Mouse (Mus musculus): ENCODE data around the gene Qk. TPM values are rescaled to one million over a fixed set of nuclear protein-coding genes. Genes with fewer than 3 reads are reported as not detected.

Gene Qk
- polyA plus RNA-seq, 1 experiment from 2014 or later = 47.6 TPM

DNA sequence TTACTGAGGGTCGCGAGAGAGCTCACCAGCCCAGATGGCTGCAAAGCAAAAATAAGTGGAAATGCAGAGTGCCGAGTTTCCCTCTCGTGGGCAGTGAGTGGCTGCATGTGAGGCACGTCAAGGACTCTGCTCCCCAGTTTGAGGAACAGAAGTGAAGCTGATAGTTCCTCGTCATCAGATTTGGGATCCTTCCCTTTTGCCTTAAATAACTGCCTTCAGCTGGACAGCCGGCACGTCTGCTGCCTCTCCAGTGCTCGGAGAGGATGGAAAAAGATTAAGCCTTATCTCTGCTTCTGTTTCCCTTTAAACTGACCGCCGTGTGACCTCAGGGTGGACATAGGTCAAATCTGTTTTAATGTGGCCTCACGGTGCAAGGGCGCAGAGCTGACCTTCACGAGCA is 39.8 kb upstream of the Qk start:
- DNase-seq (ENCODE audit: low spot score) = no peak
- Histone ChIP-seq H3K36me3 (replicated peaks; ENCODE audit: control insufficient read depth, insufficient read depth, low read depth, low read length) (no peaks in the 10 kb centered on the region), H3K4me3 (ENCODE audit: low read depth, low read length) (no peak overlapping the region), H3K4me1 (ENCODE audit: control insufficient read depth, insufficient read depth, low read length) (no peaks in the 10 kb centered on the region), H3K9ac (replicated peaks; ENCODE audit: low read length) (no peak overlapping the region), H3K27ac (replicated peaks; ENCODE audit: low read depth, low read length) (no peak overlapping the region), H3K27me3 (ENCODE audit: control insufficient read depth, insufficient read depth, low read length) (no peaks in the 10 kb centered on the region), H3K4me2 (ENCODE audit: low read depth, low read length) (no peak overlapping the region), H3K9me3 (replicated peaks; ENCODE audit: control insufficient read depth, low read length) (no peaks in the 10 kb centered on the region)
- ATAC-seq (replicated peaks; ENCODE audit: insufficient number of reproducible peaks, low FRiP score, low TSS enrichment, low read depth) = no peak
- 49% methylated on average over 14 of the region's 14 CpGs for WGBS

DNA sequence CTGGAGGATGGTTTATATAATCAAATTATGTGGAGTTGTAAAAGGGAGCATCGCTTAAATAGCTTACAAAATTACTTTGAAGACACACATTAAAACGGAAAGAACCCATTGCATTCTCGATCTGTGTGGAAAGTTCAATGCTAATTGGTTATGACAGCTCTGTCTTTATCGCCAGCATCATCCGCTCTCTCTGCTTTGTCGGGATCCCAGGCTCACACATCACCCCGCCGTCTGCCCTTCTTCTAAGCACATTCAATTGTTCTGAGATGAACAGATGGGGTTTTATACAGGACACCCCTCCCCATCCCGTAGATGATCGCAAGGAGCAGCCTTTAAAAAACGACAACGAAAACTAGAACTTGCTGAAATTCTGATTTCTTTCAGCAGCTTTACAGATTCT is 37.7 kb upstream of the Qk start:
- DNase-seq (ENCODE audit: low spot score) (no peak), ATAC-seq (replicated peaks; ENCODE audit: insufficient number of reproducible peaks, low FRiP score, low TSS enrichment, low read depth) (no peak)
- Histone ChIP-seq H3K9me3 (replicated peaks; ENCODE audit: control insufficient read depth, low read length) (no peaks in the 10 kb centered on the region), H3K4me2 (ENCODE audit: low read depth, low read length) (no peak overlapping the region), H3K4me1 (ENCODE audit: control insufficient read depth, insufficient read depth, low read length) (no peaks in the 10 kb centered on the region), H3K27ac (replicated peaks; ENCODE audit: low read depth, low read length) (no peak overlapping the region), H3K9ac (replicated peaks; ENCODE audit: low read length) (no peak overlapping the region), H3K27me3 (ENCODE audit: control insufficient read depth, insufficient read depth, low read length) (no peaks in the 10 kb centered on the region), H3K4me3 (ENCODE audit: low read depth, low read length) (no peak overlapping the region), H3K36me3 (replicated peaks; ENCODE audit: control insufficient read depth, insufficient read depth, low read depth, low read length) (no peaks in the 10 kb centered on the region)
- 79% methylated on average over 12 of the region's 12 CpGs for WGBS

DNA sequence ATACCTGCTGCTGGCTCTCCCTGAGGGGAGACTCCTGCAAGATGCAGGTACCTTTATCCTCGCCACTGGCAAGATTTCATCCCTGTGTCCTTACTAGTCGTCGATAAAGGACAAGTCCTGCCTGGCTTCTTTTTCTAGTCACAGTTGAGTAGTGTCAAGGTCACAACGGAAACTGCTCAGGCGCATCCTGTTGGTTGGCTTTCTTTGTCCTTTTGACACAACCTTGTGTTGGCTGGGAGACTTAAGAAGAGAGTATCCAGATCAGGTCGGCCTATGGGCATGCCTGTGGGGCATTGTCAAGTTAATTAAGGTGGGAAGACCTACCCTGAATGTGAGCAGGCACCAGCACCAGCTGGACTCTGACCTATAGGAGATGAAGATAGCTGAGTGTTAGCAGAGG is 36.6 kb upstream of the Qk start:
- WGBS = 46% methylated on average over 6 of the region's 6 CpGs
- no peaks in the 10 kb centered on the region for H3K36me3 ChIP-seq (replicated peaks; ENCODE audit: control insufficient read depth, insufficient read depth, low read depth, low read length)
- DNase-seq (ENCODE audit: low spot score) = no peak
- ATAC-seq (replicated peaks; ENCODE audit: insufficient number of reproducible peaks, low FRiP score, low TSS enrichment, low read depth) = no peak
- no peak overlapping the region for H3K4me2 ChIP-seq (ENCODE audit: low read depth, low read length)
- H3K9me3 ChIP-seq (replicated peaks; ENCODE audit: control insufficient read depth, low read length) = no peaks in the 10 kb centered on the region
- H3K4me1 ChIP-seq (ENCODE audit: control insufficient read depth, insufficient read depth, low read length) = no peaks in the 10 kb centered on the region
- no peaks in the 10 kb centered on the region for H3K27me3 ChIP-seq (ENCODE audit: control insufficient read depth, insufficient read depth, low read length)
- no peak overlapping the region for H3K27ac ChIP-seq (replicated peaks; ENCODE audit: low read depth, low read length)
- H3K4me3 ChIP-seq (ENCODE audit: low read depth, low read length) = no peak overlapping the region
- no peak overlapping the region for H3K9ac ChIP-seq (replicated peaks; ENCODE audit: low read length)

DNA sequence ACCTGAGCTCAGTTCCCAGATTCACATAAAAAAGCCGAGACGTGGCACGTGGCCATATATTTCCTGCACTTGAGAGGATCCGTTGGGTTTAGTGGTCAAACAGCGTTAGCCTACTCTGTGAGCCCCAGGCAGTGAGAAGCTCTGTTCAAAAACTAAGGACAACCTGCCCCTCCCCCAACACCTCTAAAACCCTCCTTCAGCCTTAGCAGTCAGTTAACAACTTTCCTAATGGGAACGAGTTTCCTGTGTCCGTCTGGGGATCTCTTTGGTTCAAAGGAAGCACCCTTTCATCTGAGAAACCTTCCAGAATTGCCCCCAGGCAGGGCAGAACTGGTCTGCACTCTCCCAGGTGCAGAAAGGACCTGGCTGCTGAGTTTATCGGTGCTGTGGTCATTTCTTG is 36.1 kb upstream of the Qk start:
- ATAC-seq (replicated peaks; ENCODE audit: insufficient number of reproducible peaks, low FRiP score, low TSS enrichment, low read depth) (no peak), DNase-seq (ENCODE audit: low spot score) (no peak)
- Histone ChIP-seq H3K27ac (replicated peaks; ENCODE audit: low read depth, low read length) (no peak overlapping the region), H3K4me3 (ENCODE audit: low read depth, low read length) (no peak overlapping the region), H3K4me1 (ENCODE audit: control insufficient read depth, insufficient read depth, low read length) (no peaks in the 10 kb centered on the region), H3K9ac (replicated peaks; ENCODE audit: low read length) (no peak overlapping the region), H3K4me2 (ENCODE audit: low read depth, low read length) (no peak overlapping the region), H3K9me3 (replicated peaks; ENCODE audit: control insufficient read depth, low read length) (no peaks in the 10 kb centered on the region), H3K36me3 (replicated peaks; ENCODE audit: control insufficient read depth, insufficient read depth, low read depth, low read length) (no peaks in the 10 kb centered on the region), H3K27me3 (ENCODE audit: control insufficient read depth, insufficient read depth, low read length) (no peaks in the 10 kb centered on the region)
- 22% methylated on average over 8 of the region's 8 CpGs for WGBS

DNA sequence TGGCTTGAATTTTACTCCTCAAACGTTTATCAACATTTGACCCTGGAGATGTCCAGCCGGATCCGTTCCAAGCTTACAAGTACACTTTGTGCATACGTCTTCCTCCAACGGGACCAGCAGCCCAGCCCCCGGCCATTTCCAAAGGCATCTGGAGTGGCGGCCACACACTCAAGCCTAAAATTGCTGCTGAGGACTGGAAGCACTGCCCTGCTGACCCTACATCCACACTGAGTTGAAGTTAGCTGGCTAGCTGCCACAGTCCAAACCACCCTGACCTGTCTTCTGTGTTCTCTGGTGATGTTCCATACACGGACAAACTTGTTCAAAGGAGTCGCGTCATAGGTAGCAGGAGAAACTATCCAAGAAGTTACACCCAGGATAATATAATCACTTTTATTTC is 18.6 kb upstream of the Qk start:
- no peak overlapping the region for H3K4me2 ChIP-seq (ENCODE audit: low read depth, low read length)
- no peak overlapping the region for H3K4me3 ChIP-seq (ENCODE audit: low read depth, low read length)
- DNase-seq (ENCODE audit: low spot score) (no peak), ATAC-seq (replicated peaks; ENCODE audit: insufficient number of reproducible peaks, low FRiP score, low TSS enrichment, low read depth) (no peak)
- no peaks in the 10 kb centered on the region for H3K36me3 ChIP-seq (replicated peaks; ENCODE audit: control insufficient read depth, insufficient read depth, low read depth, low read length)
- no peaks in the 10 kb centered on the region for H3K4me1 ChIP-seq (ENCODE audit: control insufficient read depth, insufficient read depth, low read length)
- H3K9me3 ChIP-seq (replicated peaks; ENCODE audit: control insufficient read depth, low read length) = no peaks in the 10 kb centered on the region
- H3K9ac ChIP-seq (replicated peaks; ENCODE audit: low read length) = no peak overlapping the region
- WGBS = 60% methylated on average over 10 of the region's 10 CpGs
- no peak overlapping the region for H3K27ac ChIP-seq (replicated peaks; ENCODE audit: low read depth, low read length)
- H3K27me3 ChIP-seq (ENCODE audit: control insufficient read depth, insufficient read depth, low read length) = no peaks in the 10 kb centered on the region

DNA sequence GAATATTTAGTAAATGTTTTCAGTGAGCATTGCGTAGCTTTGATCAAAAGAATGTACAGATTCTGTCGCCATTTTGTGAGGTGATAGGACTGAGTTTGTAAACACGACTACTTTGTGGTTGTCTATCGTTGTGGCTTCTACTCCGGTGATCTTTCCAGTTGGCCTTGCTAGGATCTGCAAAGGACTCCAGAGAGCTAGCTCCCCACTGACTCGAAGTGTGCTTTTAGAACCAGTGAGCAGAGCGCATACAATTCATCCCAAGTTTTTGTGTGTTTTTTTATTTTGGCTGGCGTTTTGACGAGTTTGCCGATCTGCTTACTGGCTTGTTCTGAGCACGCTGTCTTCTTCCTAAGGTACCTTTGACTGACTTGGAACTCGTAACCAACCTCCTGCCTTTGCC is 16.9 kb upstream of the Qk start:
- Histone ChIP-seq H3K9me3 (replicated peaks; ENCODE audit: control insufficient read depth, low read length) (no peaks in the 10 kb centered on the region), H3K27ac (replicated peaks; ENCODE audit: low read depth, low read length) (no peak overlapping the region), H3K4me3 (ENCODE audit: low read depth, low read length) (no peak overlapping the region), H3K4me2 (ENCODE audit: low read depth, low read length) (no peak overlapping the region), H3K36me3 (replicated peaks; ENCODE audit: control insufficient read depth, insufficient read depth, low read depth, low read length) (no peaks in the 10 kb centered on the region), H3K9ac (replicated peaks; ENCODE audit: low read length) (no peak overlapping the region), H3K27me3 (ENCODE audit: control insufficient read depth, insufficient read depth, low read length) (no peaks in the 10 kb centered on the region), H3K4me1 (ENCODE audit: control insufficient read depth, insufficient read depth, low read length) (no peaks in the 10 kb centered on the region)
- DNase-seq (ENCODE audit: low spot score) (no peak), ATAC-seq (replicated peaks; ENCODE audit: insufficient number of reproducible peaks, low FRiP score, low TSS enrichment, low read depth) (no peak)
- 87% methylated on average over 12 of the region's 12 CpGs for WGBS

DNA sequence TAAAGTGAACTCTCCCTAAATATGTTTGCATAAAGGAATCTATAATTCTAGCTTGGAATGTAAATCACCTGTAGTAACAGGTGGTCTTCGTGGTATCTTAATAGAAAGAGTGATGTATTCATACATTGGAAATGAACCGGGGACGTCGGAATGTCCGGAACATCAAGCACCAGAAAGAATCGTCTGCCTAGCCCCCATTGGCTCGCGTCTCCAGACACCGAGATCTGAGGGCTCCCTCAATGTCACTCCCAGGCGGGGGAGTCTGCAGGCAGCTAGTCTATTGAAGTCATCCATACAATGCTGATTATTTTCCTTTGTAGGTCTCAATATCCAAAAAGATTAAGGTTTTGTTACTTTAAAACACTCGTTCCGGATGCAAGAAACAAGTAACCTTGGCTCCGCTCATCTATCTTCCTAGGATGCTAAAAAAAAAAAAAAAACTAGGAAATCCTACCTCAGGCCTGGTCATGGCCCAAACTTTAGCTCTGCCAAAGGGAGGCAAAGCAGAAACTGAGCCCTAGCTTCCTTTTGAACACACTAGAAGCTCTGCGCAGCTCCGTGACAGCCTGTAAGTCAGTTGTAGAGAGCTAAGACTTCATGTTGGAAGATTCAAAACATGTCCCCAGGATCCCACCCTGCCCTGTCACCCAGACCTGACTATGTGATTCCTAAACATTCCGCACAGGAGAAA is 16.3 kb upstream of the Qk start:
- DNase-seq (ENCODE audit: low spot score) = peak; percentile 68
- Histone ChIP-seq H3K4me1 (ENCODE audit: control insufficient read depth, insufficient read depth, low read length) (no peaks in the 10 kb centered on the region), H3K4me3 (ENCODE audit: low read depth, low read length) (peak overlapping the region; percentile 39), H3K36me3 (replicated peaks; ENCODE audit: control insufficient read depth, insufficient read depth, low read depth, low read length) (no peaks in the 10 kb centered on the region), H3K9ac (replicated peaks; ENCODE audit: low read length) (peak overlapping the region; percentile 86), H3K27ac (replicated peaks; ENCODE audit: low read depth, low read length) (peak overlapping the region; percentile 72; the same call in 1 of the 2 replicates), H3K9me3 (replicated peaks; ENCODE audit: control insufficient read depth, low read length) (no peaks in the 10 kb centered on the region), H3K4me2 (ENCODE audit: low read depth, low read length) (peak overlapping the region; percentile 71), H3K27me3 (ENCODE audit: control insufficient read depth, insufficient read depth, low read length) (no peaks in the 10 kb centered on the region)
- 18% methylated on average over 16 of the region's 16 CpGs for WGBS
- ATAC-seq (replicated peaks; ENCODE audit: insufficient number of reproducible peaks, low FRiP score, low TSS enrichment, low read depth) = 0 out of 2 replicates have a peak, but pooled peaks have one; percentile 68

DNA sequence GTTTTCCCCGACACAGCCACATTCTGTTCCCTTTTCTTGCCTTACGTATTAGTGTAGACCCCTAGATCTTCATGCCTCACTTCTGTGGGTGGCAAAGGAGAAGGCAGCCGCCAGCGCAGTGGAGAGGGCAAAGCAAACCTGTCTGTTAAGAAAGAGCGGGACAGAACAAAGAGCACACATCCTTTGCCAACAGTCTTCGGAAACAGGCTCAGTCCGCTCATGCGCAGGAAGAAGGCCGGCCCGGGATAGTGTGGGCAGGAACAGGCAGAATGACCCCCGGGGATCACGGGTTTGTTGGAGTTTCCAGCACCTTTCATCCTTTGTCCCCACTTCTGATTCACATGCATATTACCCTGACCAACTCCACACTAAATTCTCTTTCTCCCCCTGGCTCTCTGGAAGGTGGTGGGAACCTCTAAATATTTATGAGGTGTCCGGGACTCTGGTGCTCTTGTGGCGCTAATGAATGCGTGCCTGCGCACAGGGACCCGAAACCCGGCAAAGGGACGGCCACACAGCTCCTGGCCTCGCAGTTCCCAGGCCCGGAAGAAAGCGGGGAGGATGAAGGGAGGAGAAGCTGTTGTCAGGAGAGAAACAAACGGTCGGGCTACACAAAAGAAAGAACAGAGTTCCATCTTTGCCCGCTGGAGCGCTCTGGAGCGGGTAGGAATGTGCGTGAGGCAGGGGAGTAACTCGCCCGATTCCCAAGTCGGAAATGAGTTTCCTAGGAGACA is 15.5 kb upstream of the Qk start:
- no peaks in the 10 kb centered on the region for H3K4me1 ChIP-seq (ENCODE audit: control insufficient read depth, insufficient read depth, low read length)

More for the DNA sequence above, 15.5 kb upstream of the Qk start:
- Histone ChIP-seq H3K4me3 (ENCODE audit: low read depth, low read length) (peak overlapping the region; percentile 39), H3K4me2 (ENCODE audit: low read depth, low read length) (peak overlapping the region; percentile 71), H3K36me3 (replicated peaks; ENCODE audit: control insufficient read depth, insufficient read depth, low read depth, low read length) (no peaks in the 10 kb centered on the region), H3K9me3 (replicated peaks; ENCODE audit: control insufficient read depth, low read length) (no peaks in the 10 kb centered on the region), H3K27me3 (ENCODE audit: control insufficient read depth, insufficient read depth, low read length) (no peaks in the 10 kb centered on the region), H3K9ac (replicated peaks; ENCODE audit: low read length) (peak overlapping the region; percentile 86), H3K27ac (replicated peaks; ENCODE audit: low read depth, low read length) (peak overlapping the region; percentile 72)
- DNase-seq (ENCODE audit: low spot score) = peak; percentile 86
- under 1% methylated on average over 31 of the region's 31 CpGs for WGBS
- peak; percentile 91 for ATAC-seq (replicated peaks; ENCODE audit: insufficient number of reproducible peaks, low FRiP score, low TSS enrichment, low read depth)
